Mouse (Mus musculus) kidney, postnatal 14 days (tissue): ENCODE measurements around the gene Arhgap21.
A peak's percentile ranks its signal among the peaks of the same experiment; 100 is the strongest.
"Not testable (repeated sequence)": the region's sequence is repeated elsewhere in the genome, so short reads cannot be mapped to it uniquely, and the experiment has no call there.

Experiments used
- DNase-seq: peaks from one replicate; pipeline ENCODE4 v3.0.0; 2022; ENCODE audit warnings: mixed read lengths

Arhgap21 gene

DNA sequence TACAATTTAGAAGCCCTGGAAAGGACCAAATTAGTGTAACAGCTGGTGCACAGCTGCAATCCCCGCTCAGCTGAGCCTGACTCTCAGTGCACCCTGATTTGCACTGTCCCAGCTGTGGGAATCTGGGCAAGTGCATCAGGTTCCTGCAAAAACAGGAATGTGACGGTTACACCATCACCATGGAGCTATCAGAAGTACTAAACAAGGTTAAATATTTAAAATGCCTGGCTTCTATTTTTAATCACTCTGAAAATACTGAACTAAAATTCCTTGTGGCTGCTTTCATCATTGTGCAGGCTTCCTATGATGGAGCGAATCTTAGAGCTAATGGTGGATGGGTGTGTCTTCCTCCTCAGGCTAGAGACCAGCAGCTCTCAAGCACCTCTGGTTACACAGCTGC is 29.3 kb downstream of the Arhgap21 start:
- peak; percentile 24 for DNase-seq

DNA sequence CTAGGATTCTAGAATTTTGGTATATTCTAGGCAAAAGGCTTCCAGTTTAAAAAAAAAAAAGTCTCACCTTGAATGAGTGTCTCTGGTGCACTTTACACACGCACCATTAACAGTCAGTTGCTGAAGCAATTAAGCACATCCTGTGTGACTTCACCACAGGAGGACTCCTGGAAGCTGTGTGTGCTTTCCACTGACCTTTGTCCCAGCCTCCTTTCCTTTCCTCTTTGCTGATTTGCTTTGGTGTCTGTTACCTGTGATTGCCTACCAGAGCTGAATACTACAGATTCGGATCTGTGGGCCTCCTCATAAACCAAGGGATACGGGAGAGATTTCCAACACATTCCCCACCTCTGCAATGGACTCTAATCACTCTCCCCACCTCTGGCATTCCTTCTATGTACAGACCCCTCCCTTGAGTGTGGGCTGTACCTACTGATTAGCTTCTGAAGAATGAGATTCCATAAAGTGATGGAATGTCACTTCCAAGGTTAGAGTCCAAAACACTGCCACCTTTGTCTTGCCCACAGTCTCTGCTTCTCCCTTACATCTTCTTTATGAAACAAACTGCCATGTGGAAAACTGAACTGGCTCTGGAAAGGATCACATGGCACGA is 32.0 kb downstream of the Arhgap21 start:
- no peak for DNase-seq

DNA sequence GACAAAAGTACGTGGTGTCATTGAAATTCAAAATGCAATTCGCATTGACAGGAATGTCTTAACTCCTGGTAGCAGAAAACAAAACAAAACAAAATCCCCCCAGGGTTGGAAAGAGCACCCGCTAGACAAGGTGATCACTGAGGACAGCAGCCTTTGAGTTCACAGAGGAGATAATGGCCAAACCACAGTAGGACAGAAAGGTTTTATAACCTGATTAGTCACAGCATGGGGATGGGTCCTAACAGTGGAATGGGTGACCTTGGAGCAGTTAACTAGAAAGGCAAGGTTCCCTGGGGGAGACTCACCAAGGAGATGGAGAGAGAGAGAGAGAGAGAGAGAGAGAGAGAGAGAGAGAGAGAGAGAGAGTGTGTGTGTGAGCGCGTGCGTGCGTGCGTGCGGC is 34.3 kb downstream of the Arhgap21 start:
- no peak for DNase-seq

DNA sequence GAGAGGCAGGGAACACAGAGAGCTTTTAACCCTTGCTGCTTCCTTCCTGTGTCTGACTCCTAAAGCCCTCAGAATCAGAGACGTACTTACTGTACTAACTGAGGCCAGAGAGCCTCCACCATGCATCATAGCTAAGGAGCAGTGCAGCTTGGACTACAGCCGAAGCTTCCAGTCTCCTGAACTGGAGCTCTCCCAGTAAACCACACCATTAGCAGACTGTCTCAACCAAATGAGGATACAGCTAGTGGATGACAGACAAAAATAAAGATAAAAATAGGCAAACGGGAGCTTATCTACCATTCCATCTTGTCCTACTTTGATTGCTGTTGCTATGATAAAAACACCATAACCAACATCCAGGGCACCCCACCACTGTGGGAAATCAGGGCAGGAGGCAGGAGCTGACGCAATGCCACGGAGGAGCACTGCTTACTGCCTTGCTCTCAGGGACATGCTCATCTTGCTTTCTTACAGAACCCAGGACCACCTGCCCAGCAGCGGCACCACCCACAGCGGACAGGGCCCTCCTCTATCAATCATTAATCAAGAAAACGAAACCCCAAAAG is 35.9 kb downstream of the Arhgap21 start:
- DNase-seq, result no peak

DNA sequence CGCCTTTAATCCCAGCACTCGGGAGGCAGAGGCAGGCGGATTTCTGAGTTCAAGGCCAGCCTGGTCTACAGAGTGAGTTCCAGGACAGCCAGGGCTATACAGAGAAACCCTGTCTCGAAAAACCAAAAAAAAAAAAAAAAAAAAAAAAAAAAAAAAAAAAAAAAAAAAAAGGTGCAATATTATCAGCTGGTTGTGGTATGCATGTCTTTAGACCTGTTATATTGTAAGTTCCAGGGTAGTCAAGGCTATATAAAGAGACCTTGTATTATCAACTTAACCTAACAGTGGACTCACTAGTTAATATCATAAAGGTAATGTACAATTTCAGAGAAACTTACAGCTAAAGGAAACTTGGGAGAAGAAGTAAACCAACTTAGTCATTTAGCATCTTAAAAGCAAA is 36.9 kb downstream of the Arhgap21 start:
- not testable (repeated sequence) for DNase-seq

DNA sequence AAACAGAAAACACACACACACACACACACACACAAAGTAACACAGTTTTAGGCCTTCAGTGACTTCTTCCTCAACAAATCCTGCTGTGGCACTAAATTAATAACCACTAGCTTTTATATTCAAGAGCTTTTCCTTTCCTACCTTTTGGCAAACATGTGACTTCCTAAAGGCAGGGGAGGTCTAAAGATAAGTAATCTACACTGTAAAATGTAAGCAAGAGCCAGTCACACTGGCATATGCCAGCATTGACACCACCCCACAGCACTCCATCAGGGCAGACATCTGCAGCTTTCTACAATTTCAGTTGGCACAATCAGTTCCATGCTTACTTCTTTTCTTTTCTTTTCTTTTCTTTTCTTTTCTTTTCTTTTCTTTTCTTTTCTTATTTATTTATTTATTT is 40.2 kb downstream of the Arhgap21 start:
- DNase-seq, result no peak

DNA sequence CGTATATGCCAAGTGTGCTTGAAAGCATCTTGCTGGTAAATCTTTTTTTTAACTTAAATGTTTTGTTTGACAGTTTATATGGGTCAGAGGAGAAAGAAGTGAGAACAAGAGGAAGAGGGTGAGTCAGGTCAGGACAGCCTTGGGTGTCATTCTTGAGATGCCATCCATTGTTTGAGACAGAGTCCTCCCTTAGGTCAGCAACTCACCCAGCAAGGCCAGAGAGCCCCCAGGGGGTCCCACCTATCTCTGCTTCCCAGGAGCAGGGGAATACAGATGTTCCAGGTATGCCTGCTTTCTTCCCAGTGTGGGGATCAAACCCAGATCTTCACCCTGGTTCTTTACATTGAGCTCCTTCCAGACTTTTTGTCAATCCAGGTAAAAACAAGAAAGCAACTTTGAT is 43.7 kb downstream of the Arhgap21 start:
- no peak for DNase-seq

DNA sequence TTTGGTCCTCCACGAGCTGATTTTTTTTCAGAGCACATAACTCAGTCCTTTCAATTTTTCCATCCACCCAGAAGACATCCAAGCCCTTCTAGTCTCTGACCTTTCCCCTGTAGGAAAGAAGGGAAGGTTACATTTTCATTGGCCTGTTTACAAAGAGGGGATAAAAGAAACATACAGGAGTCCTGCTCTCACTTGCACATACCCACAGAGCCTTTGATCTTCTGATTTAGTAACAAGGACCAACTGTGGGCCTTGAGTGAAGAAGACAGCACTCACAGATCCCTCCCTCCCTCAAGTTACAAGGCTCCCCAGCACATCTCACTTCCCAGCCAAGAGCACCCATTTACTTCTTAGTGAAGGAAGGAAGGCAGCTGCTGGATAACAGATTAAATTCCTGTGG is 46.3 kb downstream of the Arhgap21 start:
- DNase-seq, result no peak

DNA sequence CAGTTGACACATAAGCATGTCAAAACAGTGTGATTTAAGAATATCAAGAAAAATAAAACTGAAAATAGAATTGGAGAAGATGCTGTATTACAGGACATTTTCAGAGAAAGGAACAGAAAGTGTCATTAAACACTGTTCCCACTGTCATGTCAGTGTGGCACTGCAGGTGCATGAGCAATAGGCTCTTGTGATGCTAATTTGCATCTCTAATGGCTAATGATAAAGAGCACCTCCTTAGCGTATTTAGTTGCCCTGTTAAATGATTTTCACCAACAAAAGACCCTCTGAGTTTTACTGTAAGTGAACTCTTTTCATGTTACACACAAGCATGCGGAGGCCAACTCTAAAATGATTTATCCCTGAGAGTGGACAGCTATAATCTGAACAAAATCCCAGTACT is 47.1 kb downstream of the Arhgap21 start:
- no peak for DNase-seq

DNA sequence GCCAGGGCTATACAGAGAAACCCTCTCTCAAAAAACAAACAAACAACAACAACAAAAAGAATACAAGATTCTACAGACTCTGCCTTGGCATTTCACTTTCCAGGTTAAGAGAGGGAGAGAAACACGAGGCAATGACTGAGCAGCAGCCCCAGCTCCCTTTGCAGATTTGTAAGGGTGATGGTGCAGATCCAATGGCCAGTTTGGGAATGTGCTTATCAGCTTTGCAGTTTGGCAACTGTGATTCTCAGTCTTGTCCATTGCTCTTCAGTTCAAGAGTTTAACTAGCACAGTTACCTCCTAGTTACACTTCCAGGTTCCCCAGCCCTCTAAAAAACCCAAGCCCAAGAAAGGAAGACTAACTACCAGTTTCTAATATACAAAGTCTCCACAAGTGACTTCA is 47.7 kb downstream of the Arhgap21 start:
- DNase-seq, result no peak

DNA sequence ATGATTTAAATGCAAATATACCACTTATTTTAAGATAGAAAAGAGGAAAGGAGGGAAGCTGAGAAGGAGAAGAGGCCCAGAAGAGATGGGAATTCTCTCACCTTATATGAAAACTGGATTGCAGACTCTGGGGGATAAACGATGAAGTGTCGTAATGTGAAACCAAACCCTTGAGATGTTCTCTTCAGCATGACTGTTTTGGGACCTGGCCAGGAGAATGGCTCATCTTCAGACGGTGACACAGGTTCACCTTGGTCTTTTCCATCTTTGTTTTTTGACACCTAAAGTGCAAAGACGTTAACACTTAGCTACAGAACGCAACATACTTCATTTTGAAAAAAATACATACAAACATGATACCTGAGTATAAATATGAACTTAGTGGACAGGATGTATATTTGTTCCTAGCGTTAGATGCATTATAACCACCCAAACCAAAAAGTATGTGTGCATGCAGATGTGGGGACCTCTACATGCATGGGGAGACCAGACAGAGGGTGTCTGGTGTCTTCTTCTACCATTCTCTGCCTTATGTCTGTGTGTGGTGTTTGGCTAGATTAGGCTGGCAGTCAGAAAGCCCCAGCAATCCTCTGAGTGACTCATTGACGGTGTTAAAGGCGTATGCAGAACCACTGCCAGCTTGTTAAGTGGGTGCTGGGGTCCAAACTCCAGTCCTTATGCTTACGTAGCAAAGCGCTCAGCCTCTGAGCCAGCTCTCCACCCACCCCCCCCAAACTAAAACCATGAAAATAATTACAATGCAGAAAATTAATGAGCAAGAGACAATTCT is 54.0 kb downstream of the Arhgap21 start:
- DNase-seq, result no peak

DNA sequence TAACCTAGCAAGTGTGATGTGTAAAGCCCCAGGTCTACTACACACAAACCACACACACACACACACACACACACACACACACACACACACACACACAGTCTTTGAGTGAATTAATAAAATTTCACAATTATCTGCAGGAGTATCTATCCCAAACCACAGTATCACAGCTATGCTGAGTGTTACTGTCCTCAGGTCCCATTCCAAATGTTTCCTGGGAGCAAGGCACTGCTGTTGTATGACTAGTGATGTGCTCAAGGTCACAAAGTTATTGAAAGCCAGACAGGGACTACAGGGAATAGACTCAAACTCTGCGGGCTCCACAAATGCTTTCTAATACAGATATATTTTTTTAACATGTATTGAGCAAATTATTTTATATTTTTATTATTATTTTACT is 55.7 kb downstream of the Arhgap21 start:
- DNase-seq, result no peak

DNA sequence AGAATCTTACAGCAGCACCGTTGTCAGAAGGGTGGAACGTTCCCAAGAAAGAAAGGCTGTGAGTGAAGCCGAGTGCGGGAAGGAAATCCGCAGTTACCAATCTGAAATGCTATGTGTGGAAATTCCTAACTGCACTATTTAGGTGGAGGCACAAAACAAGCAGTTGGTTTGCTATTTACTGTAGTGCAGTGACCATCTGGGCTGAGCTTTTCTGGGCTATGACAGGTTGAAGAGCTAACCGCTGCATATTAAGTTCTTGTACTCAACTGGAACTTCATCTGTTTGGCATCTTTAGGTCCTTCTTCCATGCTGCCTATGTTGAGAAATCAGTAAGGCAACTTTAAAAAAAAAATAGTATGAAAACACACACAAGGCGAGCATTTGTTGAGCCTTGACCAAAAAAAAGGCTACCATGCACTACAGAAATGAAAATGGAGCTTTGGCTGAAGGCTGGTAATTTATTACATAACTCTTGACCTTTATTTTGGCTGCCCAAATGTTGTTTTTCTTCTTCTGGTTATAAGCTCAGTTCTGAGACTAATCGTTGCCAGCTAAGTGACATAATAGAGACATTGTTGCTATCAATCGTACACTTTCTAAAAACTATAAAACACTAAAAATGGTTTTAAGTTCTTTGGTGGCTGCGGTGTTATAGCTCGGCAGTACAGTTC is 56.2 kb downstream of the Arhgap21 start:
- no peak for DNase-seq

DNA sequence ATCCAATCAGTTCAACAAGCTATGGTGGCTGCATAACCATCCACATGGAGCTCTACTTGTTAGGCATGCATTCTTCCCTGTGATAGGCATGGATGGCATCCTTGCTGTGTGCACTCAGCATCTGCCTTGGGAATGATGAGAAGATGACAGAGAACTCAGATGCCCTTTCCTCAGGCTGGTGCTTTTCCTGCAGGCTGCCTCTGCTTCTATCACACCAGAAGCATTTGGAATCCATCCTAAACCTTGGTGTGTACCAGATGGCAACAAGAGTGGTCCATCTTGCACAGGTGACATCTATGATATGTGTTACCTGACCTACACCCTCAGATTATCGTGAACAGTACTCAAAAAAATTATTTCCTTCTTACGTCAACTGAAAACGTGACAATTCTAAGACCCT is 58.2 kb downstream of the Arhgap21 start:
- no peak for DNase-seq

DNA sequence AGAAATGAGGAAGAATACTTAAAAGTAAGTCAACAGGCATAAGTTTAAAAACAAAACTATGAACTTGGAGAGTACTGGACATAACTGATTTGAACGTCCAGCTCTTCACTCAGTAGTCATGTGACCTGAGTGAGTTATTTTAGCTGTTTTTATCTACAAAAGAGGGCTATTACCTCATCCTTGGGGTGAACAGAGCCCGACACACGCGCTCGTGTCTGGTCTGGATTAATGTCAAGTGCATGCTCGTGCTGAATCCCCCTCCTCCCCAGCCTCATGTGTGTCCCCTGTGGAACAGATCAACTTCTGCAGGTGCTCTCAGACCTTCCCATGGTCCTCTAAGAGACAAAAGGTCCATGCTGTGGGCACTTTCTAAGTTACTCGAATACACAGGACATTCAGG is 59.3 kb downstream of the Arhgap21 start:
- DNase-seq, result no peak

DNA sequence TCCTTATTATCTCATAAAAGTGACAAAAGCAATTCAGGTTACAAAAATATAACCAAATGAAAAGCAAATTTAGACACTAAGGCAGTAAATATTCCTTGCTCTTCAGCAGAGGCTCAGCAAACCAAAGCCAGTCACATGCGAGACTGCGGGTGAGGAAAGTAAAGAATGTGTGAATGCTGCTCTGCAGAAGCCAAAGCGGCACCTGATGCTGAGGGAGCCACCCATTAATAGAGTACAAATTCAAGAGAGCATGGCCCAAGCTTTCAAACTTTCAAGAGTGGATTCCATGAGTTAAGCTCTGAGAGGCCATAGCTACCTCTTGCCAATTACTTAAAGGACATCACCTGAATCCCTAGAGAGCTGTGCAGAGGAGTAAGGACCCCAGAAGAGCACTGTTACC is 61.4 kb downstream of the Arhgap21 start:
- no peak for DNase-seq

DNA sequence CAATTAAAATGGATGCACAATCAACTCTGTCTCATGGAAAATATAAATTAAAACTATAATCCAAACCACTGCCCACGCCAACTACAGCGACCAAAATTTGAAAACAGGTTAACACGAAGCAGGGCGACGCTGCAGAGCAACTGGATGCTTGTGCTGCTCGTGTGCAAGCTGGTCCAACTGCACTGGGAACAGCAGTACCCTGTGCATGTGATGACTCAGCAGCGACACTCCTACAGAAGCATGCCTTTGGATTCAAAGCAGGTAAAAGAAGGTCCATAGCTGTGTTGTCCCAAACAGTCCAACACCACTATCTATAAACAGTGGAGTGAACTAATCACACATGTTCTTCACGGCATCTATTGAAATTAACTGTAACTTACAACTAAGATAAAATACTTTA is 63.3 kb downstream of the Arhgap21 start:
- no peak for DNase-seq

DNA sequence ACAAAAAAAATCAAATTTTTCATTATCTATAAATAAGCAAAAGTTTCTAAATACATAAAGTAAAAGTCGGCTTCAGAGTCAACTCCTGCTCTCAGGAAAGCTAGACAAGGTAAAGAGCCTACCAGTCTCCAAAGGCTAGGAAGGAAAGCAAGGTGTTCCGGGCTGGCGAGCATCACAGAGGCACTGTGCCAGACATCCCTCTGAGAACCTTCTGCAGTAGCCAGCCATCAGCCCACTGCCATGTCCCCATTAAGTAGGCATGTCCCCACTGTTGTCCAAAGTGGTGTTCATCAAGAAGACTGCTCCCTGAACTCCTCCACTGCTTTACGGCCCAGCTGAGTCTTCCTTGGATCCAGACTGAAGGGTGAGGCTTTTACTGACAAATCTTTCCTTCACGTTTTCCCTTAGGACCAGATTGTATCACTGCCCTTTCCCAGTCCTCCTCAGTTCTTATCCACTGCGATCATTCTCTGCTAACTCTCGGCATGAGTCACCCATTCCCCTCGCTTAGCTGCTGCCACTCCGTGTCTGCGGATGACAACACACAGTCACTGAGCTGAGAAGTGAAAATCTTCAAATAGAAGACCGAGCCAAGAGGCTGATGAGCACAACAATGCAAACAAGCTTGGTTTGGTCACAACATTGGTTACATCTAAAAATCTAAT is 65.6 kb downstream of the Arhgap21 start:
- no peak for DNase-seq

DNA sequence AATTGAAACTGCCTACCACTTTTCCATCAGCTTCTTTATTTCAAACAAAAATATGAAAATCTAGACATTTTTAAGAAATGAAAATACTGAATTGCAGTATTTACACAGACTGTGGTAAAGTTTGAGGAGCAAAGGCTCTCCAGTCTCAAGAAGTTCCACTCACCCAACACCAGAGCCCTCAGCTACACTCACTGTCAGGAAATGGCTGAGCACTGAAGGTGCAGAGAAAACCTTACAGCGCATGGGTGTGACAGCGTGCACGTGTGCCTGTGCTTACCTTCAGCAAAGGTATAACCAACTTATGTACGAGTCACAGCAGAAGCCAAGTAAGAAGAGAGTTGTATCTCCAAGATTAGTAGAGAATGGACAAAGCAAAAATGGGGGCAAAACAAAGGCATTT is 66.8 kb downstream of the Arhgap21 start:
- no peak for DNase-seq

DNA sequence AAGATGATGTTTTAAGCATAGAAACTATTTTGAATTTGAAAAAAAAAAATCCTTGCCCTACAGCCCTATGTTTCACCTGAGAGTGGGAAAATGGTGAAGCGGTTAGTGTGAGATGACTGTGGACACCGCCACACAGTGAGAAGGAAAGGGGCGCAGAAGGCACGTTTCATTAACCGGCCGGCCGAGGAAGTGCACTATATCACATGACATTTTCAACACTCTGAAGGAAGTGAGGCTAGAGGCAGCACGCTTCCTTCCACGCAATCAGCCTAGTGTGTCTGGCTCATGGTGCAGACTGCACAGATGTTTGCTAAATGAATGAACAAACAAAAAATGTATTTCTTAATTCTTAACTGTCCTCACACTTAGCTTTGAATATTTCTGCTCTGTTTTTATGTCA is 69.4 kb downstream of the Arhgap21 start:
- peak; percentile 15 for DNase-seq

DNA sequence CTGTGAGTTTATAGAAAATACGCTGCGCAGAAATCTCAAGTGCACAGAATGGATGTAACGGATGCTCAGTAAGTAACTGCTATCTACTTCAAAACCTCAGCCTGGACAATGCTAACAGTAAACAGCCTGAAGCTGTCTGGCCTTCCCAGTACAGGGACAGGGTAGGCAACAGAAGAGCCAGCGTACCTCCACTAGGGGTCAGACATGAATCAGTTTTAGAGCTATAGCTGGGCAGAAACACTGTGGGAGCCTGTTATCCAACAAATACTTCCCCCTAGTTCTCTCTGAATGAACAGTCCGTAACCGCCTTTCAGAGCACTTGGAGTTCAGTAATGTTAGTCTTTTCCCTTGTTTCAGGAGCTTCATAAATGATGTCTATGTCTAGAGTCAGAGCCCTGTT is 70.0 kb downstream of the Arhgap21 start:
- peak; percentile 85 for DNase-seq

DNA sequence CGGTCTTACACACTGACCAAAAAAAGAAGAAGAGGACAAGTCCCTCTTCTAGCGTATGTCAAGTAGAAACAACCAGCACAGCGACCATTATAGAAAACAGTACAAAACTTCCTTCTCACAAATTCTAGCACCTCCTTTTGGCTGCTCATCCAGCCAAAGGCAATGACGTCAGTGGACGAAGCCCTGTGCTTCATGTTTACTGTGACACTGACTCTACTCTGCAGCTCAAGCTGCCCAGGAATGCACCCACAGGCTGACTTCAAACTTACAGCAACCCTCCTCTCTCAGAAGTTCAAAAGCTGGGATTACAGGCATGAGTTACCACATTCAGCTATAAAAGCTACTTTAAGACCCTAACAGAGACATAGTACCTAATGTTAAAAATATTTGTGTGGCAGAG is 72.2 kb downstream of the Arhgap21 start:
- DNase-seq, result no peak

DNA sequence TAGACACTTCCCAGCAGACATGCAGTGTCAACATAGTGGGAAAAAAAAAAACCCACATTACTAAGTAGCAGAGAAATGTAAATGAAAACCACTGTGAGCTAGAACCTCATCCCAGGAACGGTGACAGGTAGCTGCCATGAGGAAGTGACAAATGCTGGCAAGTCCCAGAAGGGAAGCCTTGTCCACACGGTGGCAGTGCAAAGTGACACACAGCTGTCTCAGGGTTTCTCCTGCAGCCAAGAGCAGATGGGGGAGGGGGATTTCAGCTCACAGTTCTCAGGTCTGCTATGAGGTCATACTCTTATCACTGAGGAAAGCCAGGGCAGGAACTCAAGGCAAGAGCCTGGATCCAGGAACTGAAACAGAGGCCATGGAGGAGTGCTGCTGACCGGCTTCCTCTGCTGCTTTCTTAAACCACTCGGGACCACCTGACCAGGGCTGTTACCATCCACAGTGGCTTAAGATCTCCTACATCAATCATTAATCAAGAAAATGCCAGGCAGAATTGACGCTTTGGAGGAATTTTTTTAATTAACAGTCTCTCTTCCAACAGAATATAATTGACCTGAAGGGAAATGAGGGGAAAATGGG is 74.5 kb downstream of the Arhgap21 start:
- peak; percentile 33 for DNase-seq
